Mouse (Mus musculus) forelimb bud, embryonic 11.5 days (tissue): ENCODE results near the gene Gsc2.
"Not testable (repeated sequence)": the region's sequence is repeated elsewhere in the genome, so short reads cannot be mapped to it uniquely, and the experiment has no call there.

Experiments used
- DNase-seq: peaks from one replicate; pipeline ENCODE4 v3.0.0-alpha.2; 2012; ENCODE audit warnings: low read depth, low spot score

Gene Gsc2

DNA sequence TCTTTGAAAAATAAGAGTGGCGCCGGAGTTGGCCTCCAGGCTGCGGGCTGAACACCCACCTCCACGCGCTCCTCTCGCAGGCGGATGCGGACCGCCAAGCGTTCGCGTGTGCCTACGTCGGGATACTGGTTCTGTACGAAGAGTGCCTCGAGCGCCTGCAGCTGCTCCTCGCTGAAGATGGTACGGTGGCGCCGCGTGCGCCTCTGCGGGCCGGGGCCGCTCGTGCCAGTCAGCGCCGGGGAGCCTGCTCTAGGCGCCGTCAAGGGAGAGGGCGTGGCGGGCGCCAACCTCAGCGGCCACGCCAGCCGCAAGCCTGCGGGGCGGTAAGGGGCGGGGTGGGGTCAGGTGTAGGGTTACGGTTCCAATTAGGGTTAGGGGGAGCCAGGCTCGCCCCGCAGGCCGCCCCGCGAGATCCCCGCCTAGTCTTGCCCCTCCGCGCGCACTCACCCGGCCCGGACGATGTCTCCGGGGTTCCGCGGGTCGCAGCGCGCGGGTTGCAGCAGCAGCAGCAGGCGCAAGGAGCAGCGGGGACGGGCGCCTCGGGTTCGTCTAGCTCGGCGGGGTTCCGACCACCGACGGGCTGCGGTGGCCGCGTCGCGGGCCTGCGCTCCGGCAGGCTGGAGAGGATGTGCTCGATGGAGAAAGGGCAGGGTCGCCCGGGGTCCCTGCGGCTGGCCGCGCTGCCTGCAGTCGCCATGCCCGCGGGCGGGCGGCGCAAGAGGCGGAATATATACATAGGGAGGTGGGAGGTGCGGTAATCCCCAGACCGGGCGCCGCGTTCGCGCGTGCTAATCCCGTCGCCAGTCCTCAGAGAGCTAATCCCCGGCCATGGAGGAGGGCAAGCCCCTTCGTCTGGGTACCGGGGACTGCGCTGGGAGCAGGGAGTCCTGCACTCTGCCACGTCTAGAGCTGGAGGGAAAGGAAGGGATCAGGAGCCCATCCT is at the start of gene Gsc2:
Gsc2 (minus strand) TSS at position 753 of the 943 bp plus-strand sequence.
- DNase-seq, result peak; percentile 13

DNA sequence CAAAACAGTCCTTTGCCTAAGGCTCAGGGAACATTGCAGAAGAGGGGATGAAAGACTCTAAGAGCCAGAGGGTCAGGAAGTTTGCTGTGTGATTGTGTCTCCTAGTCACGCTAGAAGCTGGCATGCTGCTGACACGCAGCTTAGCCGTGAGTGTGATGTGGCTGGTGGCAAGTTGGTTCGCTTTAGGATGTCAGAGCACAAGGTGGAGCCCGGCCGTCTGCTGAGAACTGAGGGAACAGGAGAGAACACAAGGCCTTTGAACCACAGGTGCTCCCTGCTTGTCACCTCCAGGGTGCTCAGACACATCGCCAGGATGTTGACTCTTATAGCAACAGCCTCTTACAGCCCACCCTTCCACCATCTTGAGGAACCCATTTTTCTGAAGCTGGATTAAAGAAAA is 47.2 kb upstream of the Gsc2 start:
- DNase-seq, result no peak

GRCm38 (mm10) chr16:17956052-17956638 is 41.3 kb upstream of the Gsc2 start:
- DNase-seq, result not testable (repeated sequence)

DNA sequence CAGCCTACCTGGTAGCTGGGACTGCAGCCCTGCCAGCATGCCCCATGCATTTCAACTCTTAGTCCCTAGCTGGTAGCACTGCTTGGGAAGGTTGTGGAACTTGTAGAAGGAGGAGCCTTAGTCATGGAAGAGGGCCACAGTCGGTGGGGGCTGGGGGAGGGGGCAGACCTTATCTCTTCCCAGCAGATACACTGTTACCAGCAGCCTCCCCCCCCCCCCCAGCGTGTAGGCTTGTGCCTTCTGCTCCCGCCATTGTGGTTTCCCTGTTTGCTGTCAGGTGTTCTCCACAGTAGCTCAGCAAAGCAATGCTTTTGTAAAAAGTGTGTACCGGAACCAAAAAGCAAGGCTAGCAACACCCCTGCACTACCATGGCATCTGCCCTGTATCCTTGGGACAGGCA is 36.8 kb upstream of the Gsc2 start:
- no peak for DNase-seq

GRCm38 (mm10) chr16:17950068-17950467 is 35.2 kb upstream of the Gsc2 start:
- DNase-seq, result no peak

DNA sequence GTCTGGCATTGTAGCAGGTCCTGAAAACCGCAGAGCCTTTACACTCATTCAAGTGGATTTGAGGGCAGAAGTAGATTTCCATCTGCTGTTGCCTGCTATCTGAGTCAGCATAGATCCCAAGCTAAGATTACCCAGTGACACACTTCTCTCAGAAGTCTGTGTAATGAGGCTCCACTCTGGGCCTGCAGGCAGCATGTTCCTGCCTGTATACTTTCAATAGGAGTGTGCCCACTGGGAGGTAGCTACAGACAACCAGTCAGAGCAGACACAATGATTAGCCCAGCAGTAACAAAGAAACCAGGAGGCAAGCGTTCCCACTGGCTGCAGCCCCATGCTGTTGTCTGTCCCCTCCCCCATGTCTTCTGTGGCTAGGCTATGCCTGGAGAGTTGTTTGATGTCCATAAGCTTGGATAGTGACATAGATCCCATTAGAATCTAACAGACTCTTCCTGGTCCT is 34.6 kb upstream of the Gsc2 start:
- no peak for DNase-seq

GRCm38 (mm10) chr16:17945081-17945831 is 30.4 kb upstream of the Gsc2 start:
- no peak for DNase-seq

DNA sequence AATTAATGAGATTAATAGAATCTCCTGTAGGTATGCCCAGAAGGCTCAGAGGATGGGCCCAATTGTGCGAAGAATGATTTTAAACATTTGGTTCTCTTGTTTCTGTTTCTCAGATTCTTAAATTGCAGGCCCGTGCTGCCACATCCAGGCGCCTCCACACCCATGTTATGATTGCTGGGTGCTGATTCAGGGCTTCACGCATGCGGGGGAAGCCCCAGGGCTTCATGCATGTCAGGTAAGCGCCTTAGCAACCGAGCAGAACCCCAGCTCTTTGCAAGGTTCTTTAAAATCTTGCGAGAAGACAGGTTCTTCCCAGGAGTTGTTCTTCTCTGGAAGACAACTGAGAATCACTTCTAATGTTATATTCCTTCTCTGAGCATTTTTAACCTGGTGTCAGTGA is 28.6 kb upstream of the Gsc2 start:
- DNase-seq, result no peak

DNA sequence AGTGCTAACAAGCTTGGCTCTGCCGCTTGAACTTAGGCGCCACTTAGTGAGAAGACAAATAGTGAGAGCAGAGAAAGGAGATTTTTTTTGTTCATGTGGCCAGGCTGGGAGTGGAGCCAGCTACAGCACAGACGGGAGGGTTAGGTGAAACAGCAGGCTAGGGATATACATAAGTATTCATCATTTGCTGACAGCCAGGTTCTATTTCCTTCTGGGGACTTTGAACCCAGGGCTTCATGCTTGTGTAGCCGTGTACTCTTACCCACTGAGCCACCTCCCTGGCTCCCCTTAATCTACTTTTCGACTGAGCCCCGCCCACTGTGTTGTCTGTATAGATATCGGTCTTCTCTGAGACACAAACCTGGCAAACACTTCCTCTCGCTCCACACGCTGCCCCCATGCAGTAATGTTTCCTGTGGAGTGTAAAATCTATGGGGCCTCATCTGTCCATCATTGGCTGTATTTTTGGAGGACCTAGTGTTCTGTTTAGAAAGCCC is 24.4 kb upstream of the Gsc2 start:
- DNase-seq, result no peak

- DNase-seq, result peak; percentile 67
These were observed 24.0 kb upstream of the Gsc2 start for GRCm38 (mm10) chr16:17938821-17939220.

- DNase-seq, result no peak
These were observed 23.3 kb upstream of the Gsc2 start for GRCm38 (mm10) chr16:17938187-17938586.

- DNase-seq, result no peak
These were observed 21.9 kb upstream of the Gsc2 start for GRCm38 (mm10) chr16:17936776-17937175.

- DNase-seq, result no peak
These were observed 19.6 kb upstream of the Gsc2 start for GRCm38 (mm10) chr16:17934445-17934910.

DNA sequence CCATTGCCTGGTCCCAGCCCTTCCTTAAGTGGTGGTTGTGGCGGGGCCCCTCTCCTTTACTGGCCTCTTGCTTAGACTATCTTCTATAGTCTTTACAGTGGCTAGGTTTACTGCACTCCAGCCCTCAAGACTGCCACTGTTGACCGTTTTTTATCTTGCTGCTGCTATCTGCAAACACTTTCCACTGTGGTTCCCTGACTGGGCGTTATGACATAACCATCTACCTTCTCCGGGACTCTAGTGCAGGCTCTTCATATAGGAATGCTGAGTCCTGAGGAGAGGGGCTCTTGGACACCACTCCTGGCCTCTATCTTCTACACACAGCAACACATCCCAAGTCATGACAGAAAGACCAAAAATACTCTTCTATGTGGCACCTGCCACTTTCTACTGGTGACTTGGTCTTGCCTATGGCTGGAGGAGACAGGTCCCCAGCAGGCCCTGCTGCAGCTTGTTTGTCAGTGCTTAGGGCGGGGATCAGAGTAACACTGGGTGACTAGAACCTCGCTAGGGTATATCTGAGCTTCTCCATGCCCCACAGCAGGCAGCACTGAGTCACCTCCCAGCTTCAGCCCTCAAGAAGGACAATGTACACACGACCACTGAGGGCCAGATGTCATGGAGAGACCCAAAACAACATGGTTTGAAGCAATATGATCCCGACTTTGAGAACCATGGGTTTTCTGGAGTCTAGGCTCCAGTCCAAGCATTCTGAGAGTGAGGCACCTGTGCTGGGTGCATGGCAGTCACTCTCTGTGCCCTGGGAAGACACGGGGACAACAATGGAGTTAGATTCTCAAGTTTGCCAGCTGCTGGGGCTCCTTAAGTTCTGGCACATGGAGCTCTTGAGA is 19.0 kb upstream of the Gsc2 start:
- no peak for DNase-seq

- no peak for DNase-seq
These were observed 17.1 kb upstream of the Gsc2 start for GRCm38 (mm10) chr16:17931906-17932460.

DNA sequence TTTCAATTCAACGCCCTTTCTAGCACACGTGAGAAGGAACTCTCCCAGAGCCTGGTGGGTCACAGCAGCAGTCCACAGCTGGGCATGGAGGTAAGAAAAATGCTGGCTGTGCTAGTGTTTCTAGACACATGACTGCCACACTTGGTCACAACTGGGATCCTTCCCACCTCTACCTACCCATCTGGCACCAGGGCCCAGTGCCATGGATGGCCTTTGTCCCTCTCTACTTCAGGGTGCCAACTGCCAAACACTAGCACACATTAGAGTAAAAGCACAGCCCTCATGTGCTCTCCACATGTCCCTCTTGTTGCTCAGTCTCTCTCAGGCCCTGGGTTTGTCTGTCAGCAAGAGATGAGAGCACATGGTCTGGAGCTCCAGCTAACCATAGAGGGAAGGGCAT is 14.8 kb upstream of the Gsc2 start:
- DNase-seq, result no peak

DNA sequence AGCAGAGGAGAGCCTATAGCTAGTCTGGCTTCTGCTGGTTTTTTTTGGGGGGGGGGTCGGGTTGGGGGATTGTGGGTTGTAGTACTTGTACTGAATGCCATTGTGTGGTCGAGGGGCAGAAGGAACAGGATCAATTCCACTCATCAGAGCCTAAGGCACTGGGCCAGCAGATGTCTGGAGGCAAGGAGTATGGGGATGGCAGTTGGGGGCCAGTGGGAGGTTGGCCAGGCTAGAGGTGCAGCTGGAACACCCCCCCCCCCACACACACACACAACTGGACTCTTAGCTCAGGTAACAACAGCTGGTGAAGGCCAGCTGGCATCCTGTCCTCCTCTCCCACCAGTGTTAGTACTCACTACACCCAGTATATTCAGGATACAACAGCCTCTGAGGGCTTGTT is 14.4 kb upstream of the Gsc2 start:
- DNase-seq, result no peak

DNA sequence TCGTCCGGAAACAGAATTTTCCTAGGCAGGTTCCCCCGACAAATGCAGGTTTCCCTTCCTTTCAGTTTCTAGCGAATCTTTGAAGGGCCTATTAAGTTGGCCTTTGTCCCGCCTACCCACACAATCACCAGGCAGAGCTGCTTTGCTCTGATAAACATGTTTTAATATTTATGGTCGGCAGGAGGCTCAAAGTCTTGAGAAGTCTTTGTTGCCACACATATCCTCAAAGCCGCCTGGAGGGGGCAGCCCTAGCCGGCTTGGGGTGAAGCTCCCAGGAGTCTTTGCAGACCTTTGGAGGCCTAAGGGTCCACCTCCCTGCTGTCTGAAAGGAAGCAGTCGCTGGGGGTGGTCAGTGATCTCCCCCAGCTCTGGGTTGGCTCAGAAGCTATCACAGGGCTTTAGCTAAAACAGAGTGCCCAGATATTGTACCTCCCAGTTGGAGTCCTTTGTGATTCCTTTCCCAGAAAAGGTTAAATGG is 13.8 kb upstream of the Gsc2 start:
- DNase-seq, result peak; percentile 79

DNA sequence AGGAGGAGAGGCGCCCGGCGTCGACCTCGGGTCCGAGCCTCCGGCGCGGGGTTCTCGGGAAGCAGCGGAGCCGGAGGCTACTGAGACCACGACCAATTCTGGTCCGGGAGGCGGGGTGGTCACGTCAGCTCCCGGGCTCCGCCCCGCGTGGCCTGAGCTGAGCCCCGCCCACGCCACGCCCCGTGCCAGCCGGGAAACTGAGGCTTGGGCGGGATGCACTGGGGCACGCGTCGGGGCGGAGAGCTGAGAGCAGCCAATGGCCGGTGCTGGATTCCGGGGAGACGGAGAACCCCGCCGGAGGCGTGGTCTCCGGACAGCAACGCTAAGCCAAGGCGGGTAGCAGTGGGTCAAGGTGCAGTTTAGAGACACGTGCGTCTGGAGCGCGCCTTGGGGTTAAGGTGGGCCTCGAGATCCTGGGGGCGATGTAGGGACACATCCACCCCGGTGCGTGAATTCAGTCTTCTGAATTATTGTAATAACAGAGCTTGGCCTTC is 13.3 kb upstream of the Gsc2 start, which contains the start of gene Slc25a1:
Slc25a1 (minus strand) TSS at position 133 of the 494 bp plus-strand sequence.
- peak; percentile 65 for DNase-seq
